Mouse (Mus musculus) left cerebral cortex, adult 2 months (tissue): ENCODE measurements around the gene Slc12a4. TPM values are rescaled to one million over a fixed set of nuclear protein-coding genes. Genes with fewer than 3 reads are reported as not detected.
"Not testable (repeated sequence)": the region's sequence is repeated elsewhere in the genome, so short reads cannot be mapped to it uniquely, and the experiment has no call there.

Experiments used
- DNase-seq, 2 experiments: peaks; one replicate each; pipeline ENCODE4 v3.0.0; 2021 to 2022; ENCODE audit warnings: low spot score in 2 of 2, mixed read lengths in 1 of 2; ENCODE audit errors: extremely low spot score in 1 of 2
- H3K27ac ChIP-seq: fragments of 200-600 bp; 2 replicates; pipeline ENCODE4 v1.8.1; 2022
- H3K4me3 ChIP-seq: fragments of 200-600 bp; 2 replicates; pipeline ENCODE4 v1.8.1; 2022
- CTCF ChIP-seq: fragments of 200-600 bp; IDR thresholded peaks from 2 replicates; pipeline ENCODE4 v1.8.1; 2022; ENCODE audit warnings: antibody characterized with exemption, mild to moderate bottlenecking, moderate library complexity
- intact Hi-C: fragments of 180-260 bp; cut with DNase I; formaldehyde crosslinking; loops from one replicate; pipeline ENCODE4 v1.15.1; 2025
- total RNA-seq, 2 experiments: library from RNA; stranded (reverse); gene quantifications; 2 replicates each; pipeline ENCODE4 v1.2.3; 2021

The Slc12a4 gene
- total RNA-seq, 2 experiments from 2014 or later = 18.2 to 19.8 TPM

DNA sequence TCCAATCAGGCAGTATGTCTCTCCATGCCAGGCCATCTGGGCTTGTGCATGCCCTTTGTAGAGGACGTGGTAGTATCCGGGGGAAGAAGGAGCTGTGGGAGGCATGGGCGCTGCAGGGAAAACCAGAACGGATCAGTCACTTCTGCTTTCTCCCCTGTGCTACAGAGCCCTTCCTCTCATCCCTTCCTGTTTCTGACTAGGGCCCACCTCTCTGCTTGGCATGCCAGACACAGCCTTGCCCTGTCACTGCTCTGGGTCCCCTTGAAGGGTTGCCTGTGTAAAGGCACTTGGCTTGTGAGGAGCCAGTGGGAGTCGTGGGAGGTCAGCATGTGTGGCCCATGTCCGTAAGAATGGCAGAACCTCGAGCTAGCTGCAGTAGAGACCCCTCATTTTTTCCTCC lies 30.5 kb upstream of the Slc12a4 start:
- no peak overlapping the region for H3K4me3 ChIP-seq
- intact Hi-C loops = no loop called here
- no peak for TF ChIP-seq CTCF
- no peak for DNase-seq
- H3K27ac ChIP-seq = no peak overlapping the region

GRCm38 (mm10) chr8:105993226-105993625 lies 27.3 kb upstream of the Slc12a4 start:
- Histone ChIP-seq H3K4me3 (no peak overlapping the region), H3K27ac (no peak overlapping the region)
- no peak for TF ChIP-seq CTCF
- no peak for DNase-seq
- intact Hi-C loops = no loop called here

- intact Hi-C loops = no loop called here
- TF ChIP-seq CTCF = no peak
- H3K4me3 ChIP-seq = no peak overlapping the region
- H3K27ac ChIP-seq = no peak overlapping the region
- no peak for DNase-seq
Measured at GRCm38 (mm10) chr8:105992499-105992898, 26.6 kb upstream of the Slc12a4 start.

DNA sequence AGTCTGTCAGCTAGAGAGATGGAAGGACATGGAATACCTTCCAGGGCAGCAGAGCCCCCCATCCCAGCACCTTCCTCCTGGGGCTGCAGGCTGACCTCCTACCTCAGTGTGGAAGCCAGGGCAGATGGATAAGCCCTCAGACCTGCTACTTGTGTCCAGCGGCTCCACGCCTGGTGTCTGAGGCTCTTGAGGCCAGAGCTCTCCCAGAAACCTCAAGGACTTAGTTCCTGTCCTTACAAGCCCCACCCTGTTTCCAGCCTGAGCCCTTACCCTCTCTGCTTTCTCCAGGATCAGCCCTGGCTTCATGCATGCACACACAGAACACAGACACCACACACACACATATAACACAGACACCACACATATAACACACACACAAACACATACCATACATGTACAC lies 25.6 kb upstream of the Slc12a4 start:
- intact Hi-C loops = loop anchor here (2.0 kb wide), 1 partner anchor 31 kb away; no protein-coding TSS in a partner anchor
- Histone ChIP-seq H3K27ac (no peak overlapping the region), H3K4me3 (no peak overlapping the region)
- DNase-seq = no peak
- TF ChIP-seq CTCF = no peak

DNA sequence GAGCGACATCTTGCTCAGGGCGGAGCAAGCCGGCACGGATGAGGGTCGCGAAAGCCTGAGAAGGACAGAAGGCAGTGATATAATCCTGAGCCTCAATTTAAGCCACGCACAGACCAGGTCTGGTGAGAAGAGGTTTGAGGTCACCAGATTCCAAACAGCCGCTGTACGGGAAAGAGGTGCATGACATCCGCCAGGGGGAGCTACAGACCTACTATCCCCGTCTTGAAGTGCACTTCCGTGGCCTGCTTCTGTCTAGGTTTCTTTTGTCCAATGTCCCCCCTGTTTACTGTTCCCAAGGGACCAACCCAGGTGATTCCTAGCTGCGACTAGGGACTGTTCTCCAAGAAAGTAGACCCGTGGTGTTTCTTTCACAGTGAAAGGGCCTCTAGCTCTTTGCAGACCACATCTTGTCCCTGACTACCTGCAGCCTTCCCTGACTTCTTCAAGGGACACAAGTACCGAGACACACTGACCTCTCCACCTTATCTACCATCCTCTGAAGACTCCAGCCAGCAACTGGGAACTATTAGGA lies 25.0 kb upstream of the Slc12a4 start, which contains the start of gene Dus2:
Dus2 (plus strand) TSS at position 482 of the 532 bp plus-strand sequence.
- TF ChIP-seq CTCF = peak; percentile 88
- peak; percentile 48 to 71 for DNase-seq
- no peak within 1 kb of the TSS for H3K27ac ChIP-seq
- no peak within 1 kb of the TSS for H3K4me3 ChIP-seq
- intact Hi-C loops = loop anchor here (2.0 kb wide), 1 partner anchor 32 kb away; no protein-coding TSS in a partner anchor

DNA sequence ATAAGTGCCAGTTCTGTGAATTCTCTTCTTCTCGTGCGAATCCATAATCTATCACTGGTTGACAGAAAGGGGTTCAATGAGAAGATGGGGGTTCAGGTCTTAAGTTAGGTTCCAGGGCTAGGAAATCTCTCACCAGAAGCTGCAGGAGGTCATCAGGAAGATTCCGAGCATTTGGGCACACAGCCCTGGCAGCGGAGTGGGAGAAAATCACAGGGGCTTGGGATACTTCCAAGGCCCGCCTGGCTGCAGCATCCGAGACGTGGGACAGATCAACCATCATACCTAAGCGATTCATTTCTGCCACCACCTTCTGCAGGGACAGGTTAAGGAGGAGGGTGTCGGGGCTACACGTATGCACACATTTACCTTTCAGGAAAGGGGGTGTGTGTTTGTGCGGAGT lies 22.6 kb upstream of the Slc12a4 start:
- intact Hi-C loops = no loop called here
- H3K4me3 ChIP-seq = no peak overlapping the region
- no peak for TF ChIP-seq CTCF
- H3K27ac ChIP-seq = no peak overlapping the region
- DNase-seq = no peak

DNA sequence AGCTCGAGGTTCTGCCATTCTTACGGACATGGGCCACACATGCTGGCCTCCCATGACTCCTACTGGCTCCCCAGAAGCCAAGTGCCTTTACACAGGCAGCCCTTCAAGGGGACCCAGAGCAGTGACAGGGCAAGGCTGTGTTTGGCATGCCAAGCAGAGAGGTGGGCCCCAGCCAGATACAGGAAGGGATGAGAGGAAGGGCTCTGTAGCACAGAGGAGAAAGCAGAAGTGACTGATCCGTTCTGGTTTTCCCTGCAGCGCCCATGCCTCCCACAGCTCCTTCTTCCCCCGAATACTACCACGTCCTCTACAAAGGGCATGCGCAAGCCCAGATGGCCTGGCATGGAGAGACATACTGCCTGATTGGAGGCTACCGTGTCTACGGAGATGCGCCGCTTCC lies 17.5 kb upstream of the Slc12a4 start:
- H3K4me3 ChIP-seq, H3K27ac ChIP-seq, DNase-seq, intact Hi-C loops: not testable (repeated sequence)

- TF ChIP-seq CTCF = peak; percentile 27
- no peak for DNase-seq
- H3K4me3 ChIP-seq = no peak overlapping the region
- H3K27ac ChIP-seq = no peak overlapping the region
- intact Hi-C loops = no loop called here
Measured at GRCm38 (mm10) chr8:105981146-105981545, 15.2 kb upstream of the Slc12a4 start.

DNA sequence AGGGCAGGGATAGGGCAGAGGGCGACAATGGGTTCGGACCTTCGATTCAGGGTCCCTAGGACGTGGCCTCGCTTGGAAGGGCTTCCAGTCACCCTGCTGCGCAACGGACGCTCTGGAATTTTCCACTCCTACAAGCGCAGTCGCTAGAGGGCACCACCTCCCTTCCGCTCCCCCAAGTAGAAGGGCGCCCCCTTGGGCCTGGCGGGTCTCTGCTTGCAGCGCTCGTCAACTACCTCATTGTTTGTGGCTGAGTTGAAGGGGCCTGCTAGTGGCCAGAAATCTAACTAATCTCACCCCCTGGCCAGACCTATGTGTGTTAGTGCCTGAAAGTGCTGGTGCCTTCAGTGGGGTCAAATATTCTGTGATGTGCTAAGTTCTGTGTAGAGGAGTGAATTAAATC lies 13.4 kb upstream of the Slc12a4 start, which contains the start of gene Dpep3:
Dpep3 (minus strand) TSS at position 105 of the 400 bp plus-strand sequence.
- H3K4me3 ChIP-seq = no peak within 1 kb of the TSS

DNA sequence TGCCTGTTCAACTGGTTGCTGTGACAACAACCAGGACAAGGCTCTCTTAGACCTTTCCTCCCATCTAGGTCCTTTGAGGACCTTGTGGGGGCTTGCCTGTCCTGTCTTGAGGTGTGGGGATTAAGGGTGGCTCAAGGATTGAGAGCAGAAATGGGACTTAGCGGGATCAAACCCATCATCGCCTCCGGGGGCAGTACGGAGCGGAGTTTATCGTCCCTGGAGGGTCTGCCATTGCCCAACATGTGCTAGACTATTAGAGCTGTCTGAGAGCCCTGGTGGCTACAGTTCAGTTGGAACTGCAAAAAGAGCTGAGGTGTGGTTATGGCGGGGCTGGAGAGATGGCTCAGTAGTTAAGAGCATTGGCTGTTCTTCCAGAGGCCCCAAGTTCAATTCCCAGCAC lies 9.5 kb upstream of the Slc12a4 start:
- Histone ChIP-seq H3K4me3 (no peak overlapping the region), H3K27ac (no peak overlapping the region)
- TF ChIP-seq CTCF = no peak
- intact Hi-C loops = no loop called here
- DNase-seq = no peak

More for the DNA sequence above, 13.4 kb upstream of the Slc12a4 start, which contains the start of gene Dpep3:
- no peak; the same call in 1 of the 2 replicates for TF ChIP-seq CTCF
- H3K27ac ChIP-seq = no peak within 1 kb of the TSS
- no peak for DNase-seq
- intact Hi-C loops = no loop called here

DNA sequence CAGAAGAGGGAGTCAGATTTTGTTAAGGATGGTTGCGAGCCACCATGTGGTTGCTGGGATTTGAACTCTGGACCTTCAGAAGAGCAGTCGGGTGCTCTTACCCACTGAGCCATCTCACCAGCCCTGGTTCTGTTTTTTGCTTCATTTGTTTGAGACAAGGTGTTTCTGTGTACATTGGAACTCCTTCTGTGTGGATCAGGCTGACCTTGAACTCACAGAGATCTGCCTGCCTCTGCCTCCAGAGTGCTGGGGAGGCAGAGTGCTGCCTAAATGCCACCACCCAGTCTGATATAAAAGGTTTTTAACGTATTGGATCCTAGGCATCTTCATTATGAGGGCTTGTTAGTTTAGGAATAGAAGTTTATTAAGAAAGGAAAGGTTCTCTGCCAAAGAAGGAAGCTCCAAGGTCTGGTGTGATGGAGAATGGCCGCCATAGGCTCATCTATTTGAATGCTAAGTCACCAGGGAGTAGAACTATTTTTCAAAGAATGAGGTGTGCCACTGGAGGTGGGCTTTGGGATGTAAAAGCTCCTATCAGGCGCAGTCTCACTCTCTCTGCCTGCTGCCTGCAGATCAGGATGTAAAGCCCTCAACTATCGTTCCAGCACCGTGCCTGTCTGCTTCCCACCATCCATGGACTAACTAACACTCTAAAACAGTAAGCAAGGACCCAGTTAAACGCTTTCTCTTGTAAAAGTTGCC lies 5.3 kb upstream of the Slc12a4 start:
- no peak overlapping the region for H3K4me3 ChIP-seq
- DNase-seq = no peak
- TF ChIP-seq CTCF = no peak
- intact Hi-C loops = no loop called here
- H3K27ac ChIP-seq = no peak overlapping the region

- intact Hi-C loops = no loop called here
- Histone ChIP-seq H3K4me3 (no peak overlapping the region), H3K27ac (no peak overlapping the region)
- no peak for DNase-seq
- no peak for TF ChIP-seq CTCF
Measured at GRCm38 (mm10) chr8:105969367-105969766, 3.5 kb upstream of the Slc12a4 start.

- intact Hi-C loops = no loop called here
- DNase-seq = no peak
- H3K27ac ChIP-seq = no peak overlapping the region
- peak overlapping the region; percentile 70 for H3K4me3 ChIP-seq
- TF ChIP-seq CTCF = no peak
Measured at GRCm38 (mm10) chr8:105966692-105967311, 905 bp upstream of the Slc12a4 start.
